Mouse (Mus musculus): ENCODE data around the gene Csn1s2b.
"Not testable (repeated sequence)": the region's sequence is repeated elsewhere in the genome, so short reads cannot be mapped to it uniquely, and the experiment has no call there.

Gene Csn1s2b

GRCm38 (mm10) chr5:87807782-87808181 is at the start of gene Csn1s2b:
Gene Csn1s2b (plus strand): TSS chr5:87808082.
- no peak for DNase-seq (ENCODE audit: low spot score)

- DNase-seq (ENCODE audit: low spot score): no peak
These were observed 43.3 kb upstream of the Csn1s2b start for GRCm38 (mm10) chr5:87764546-87764945.

GRCm38 (mm10) chr5:87772151-87772550 is 35.7 kb upstream of the Csn1s2b start:
- DNase-seq (ENCODE audit: low spot score): not testable (repeated sequence)

- no peak for DNase-seq (ENCODE audit: low spot score)
These were observed 33.6 kb upstream of the Csn1s2b start, which contains the start of gene Csn1s2a for GRCm38 (mm10) chr5:87774267-87774666. Gene Csn1s2a (plus strand): TSS chr5:87774567.

GRCm38 (mm10) chr5:87782731-87783130 is 25.2 kb upstream of the Csn1s2b start:
- DNase-seq (ENCODE audit: low spot score): no peak

GRCm38 (mm10) chr5:87809253-87809652 is 1.4 kb downstream of the Csn1s2b start:
- no peak for DNase-seq (ENCODE audit: low spot score)

GRCm38 (mm10) chr5:87825386-87825785 is 17.5 kb downstream of the Csn1s2b start, which contains the start of gene Prr27:
Gene Prr27 (plus strand): TSS chr5:87825686.
- no peak for DNase-seq (ENCODE audit: low spot score)

GRCm38 (mm10) chr5:87855136-87855716 is 47.3 kb downstream of the Csn1s2b start:
- DNase-seq (ENCODE audit: low spot score): no peak

- DNase-seq (ENCODE audit: low spot score): no peak
These were observed 62.2 kb downstream of the Csn1s2b start for GRCm38 (mm10) chr5:87870084-87870483.

- DNase-seq (ENCODE audit: low spot score): no peak
These were observed 63.5 kb downstream of the Csn1s2b start for GRCm38 (mm10) chr5:87871423-87871822.
